Mouse (Mus musculus) megakaryocyte, embryonic 14.5 days (primary cell): Measurements from ENCODE around the gene Vmac. TPM values are rescaled to one million over a fixed set of nuclear protein-coding genes. Genes with fewer than 3 reads are reported as not detected.
A peak's percentile ranks its signal among the peaks of the same experiment; 100 is the strongest.

Experiments
- H3K27me3 ChIP-seq: replicated peaks from 2 replicates; pipeline ENCODE3; 2012; ENCODE audit warnings: inconsistent platforms
- H3K36me3 ChIP-seq: replicated peaks from 2 replicates; pipeline ENCODE3; 2012; ENCODE audit warnings: low read length, inconsistent platforms, mixed read lengths
- H3K4me1 ChIP-seq: 2 replicates; pipeline ENCODE4 v1.6.1; 2012; ENCODE audit warnings: inconsistent platforms
- H3K4me3 ChIP-seq: replicated peaks from 2 replicates; pipeline ENCODE3; 2012; ENCODE audit warnings: moderate library complexity, mild to moderate bottlenecking, inconsistent platforms
- H3K9me3 ChIP-seq: 2 replicates; pipeline ENCODE4 v1.6.1; 2012; ENCODE audit warnings: inconsistent platforms
- FLI1 ChIP-seq: IDR thresholded peaks from 2 replicates; pipeline ENCODE4 v1.6.1; 2012; ENCODE audit warnings: low read length, inconsistent platforms, mixed read lengths
- GATA1 ChIP-seq: IDR thresholded peaks from 3 replicates; pipeline ENCODE4 v1.6.1; 2012; ENCODE audit warnings: mixed read lengths, low read length, inconsistent platforms, borderline replicate concordance
- polyA plus RNA-seq: library from polyadenylated mRNA; stranded (reverse); fragments of >175 nt; gene quantifications from 2 replicates; pipeline ENCODE4 v1.2.3, GENCODE M21; 2012; ENCODE audit warnings: low replicate concordance; ENCODE audit not compliant: insufficient read depth

Gene Vmac
- polyA plus RNA-seq, 1 experiment, result 14.9 TPM

DNA sequence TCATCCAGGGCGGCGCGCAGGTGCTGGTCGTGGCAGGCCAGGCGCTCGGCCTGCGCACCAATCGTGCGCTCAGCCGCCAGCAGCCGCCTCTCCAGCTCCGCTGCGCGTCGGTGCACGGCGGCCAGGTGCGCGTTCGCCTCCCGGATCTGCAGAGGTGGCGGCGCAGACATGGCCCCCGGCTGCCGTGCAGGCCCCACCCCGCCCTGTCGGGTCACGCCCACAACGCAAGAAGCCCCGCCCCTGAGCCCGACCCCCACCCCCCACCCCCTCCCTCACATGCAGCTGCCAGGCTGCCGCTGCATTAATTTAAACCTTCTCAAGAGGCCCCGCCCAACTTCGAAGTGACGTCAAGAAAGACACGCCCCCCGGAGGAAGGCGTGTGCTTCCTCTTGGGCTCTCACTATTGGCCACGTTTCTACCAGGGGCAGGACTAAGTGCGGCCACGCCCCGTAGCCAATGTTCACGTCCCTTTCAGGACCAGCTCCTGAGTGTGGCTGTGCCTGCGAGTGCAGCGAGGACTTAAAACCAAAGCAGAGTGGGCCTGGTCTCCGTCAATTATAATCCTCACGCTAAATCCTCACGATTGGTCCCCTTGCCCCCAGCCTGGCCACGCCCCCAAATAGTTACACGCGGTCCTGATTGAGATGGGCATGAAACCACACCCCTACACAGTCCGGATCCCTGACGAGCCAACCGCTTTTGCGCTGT lies 1.0 kb downstream of the Vmac start:
- H3K4me1 ChIP-seq, result peaks cover 57% of the 10 kb centered on the region
- H3K36me3 ChIP-seq, result peaks cover 58% of the 10 kb centered on the region

DNA sequence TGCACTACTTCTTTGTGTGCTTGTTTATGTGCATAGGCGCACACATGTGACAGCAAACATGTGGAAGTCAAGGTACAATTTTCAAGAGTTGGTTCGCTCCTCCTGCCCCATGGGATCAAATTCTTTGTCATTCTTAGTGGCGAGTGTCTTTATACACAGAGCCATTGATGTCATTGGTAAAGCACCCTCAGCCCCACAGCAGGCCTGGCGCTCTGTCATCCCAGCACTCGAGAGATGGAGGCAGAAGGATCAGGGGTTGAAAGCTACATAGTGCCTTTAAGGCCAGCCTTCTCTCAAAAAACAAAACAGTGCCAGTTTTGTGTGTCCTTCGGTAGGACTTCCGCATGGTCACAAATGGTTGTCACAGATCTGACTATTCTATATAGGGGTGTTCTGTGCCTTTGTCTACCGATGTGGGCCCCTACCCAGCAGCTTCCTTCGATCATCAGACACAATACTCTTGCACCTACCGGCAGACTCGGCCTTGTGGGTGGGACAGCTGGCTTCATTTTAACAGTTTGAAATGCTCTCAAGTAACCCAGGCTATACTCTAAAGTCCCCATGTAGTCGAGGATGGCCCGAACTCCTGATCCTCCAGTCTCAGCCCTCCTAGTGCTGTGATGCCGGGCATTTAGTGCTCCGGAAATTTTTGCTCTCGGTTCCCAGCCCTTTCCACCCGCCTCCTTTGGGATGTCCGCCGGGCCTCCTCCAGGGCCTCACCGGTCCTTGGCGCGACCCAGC lies 1.7 kb downstream of the Vmac start:
- peaks cover 58% of the 10 kb centered on the region for H3K4me1 ChIP-seq
- TF ChIP-seq FLI1 (no peak), GATA1 (no peak)
- H3K27me3 ChIP-seq, result no peaks in the 10 kb centered on the region
- H3K9me3 ChIP-seq, result no peaks in the 10 kb centered on the region
- peak overlapping the region; percentile 100 for H3K4me3 ChIP-seq
- H3K36me3 ChIP-seq, result peaks cover 58% of the 10 kb centered on the region

More for the DNA sequence above, 1.0 kb downstream of the Vmac start:
- TF ChIP-seq FLI1 (no peak), GATA1 (no peak)
- no peaks in the 10 kb centered on the region for H3K27me3 ChIP-seq
- peak overlapping the region; percentile 100 for H3K4me3 ChIP-seq
- H3K9me3 ChIP-seq, result no peaks in the 10 kb centered on the region

DNA sequence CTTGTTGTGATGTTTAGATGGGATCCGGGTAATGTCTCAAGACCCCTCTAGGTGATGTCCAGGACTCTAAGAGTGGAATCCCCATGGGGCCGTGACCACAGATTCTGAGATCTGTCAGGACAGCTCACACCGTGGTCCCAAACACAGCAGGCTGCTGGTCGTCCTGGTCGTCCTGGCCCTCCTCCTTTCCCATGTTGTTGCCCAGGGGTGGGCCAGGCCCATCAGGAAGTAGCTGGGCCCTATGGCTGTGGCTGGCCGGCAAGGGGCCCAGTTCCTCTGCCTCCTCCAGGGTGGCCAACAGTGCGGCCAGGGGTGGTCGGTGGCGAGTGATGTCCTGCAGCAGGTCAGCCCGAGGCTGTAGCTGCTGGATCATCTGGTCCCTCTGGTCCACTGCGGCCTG lies 2.5 kb downstream of the Vmac start:
- Histone ChIP-seq H3K4me3 (peak overlapping the region; percentile 3), H3K27me3 (no peaks in the 10 kb centered on the region), H3K36me3 (peaks cover 58% of the 10 kb centered on the region), H3K4me1 (peaks cover 56% of the 10 kb centered on the region), H3K9me3 (no peaks in the 10 kb centered on the region)
- no peak for TF ChIP-seq FLI1
- TF ChIP-seq GATA1, result no peak

DNA sequence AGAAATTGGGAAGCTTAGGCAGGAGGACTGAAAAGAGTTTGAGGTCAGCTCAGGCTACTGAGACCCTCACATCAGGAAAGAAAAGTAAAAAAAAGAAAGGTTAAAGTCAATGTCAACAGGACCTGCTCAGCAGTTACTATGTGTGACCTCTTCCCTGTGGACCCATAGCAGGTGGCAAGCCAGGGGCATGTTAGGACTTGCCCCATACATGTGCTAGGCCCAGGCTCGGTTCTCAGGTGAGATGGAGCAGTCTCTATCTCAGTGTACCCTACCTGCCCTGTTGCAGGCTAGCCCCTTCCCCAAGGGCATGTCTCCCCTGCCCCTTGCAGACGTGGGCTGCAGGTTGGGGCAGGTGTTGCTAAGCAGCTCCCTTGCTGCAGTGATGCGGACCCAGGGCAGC lies 8.1 kb downstream of the Vmac start:
- TF ChIP-seq FLI1 (no peak), GATA1 (no peak)
- Histone ChIP-seq H3K9me3 (no peaks in the 10 kb centered on the region), H3K27me3 (no peaks in the 10 kb centered on the region), H3K4me1 (peaks cover 51% of the 10 kb centered on the region), H3K4me3 (no peak overlapping the region), H3K36me3 (peaks cover 97% of the 10 kb centered on the region)

DNA sequence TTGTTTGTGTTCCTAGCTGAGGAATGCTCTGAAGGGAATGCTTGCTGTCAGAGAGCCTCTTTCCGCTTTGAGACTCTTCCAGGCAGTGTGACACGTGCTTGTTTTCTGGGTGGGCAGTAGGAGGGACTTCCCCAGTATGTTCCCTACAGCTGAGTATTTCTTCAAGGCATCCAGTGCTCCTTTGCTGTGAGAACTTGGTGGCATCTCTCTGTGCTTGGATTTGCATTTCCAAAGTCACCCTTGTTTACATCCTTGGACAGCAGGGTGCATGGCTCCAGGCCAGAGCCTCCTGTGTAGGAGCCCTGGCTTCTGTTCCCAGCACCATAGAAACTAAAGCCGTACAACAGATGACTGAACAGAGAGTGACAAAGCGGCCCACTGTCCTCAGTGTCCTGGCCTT lies 9.1 kb downstream of the Vmac start:
- Histone ChIP-seq H3K36me3 (peaks cover 98% of the 10 kb centered on the region), H3K9me3 (no peaks in the 10 kb centered on the region), H3K27me3 (no peaks in the 10 kb centered on the region), H3K4me1 (peaks cover 42% of the 10 kb centered on the region), H3K4me3 (no peak overlapping the region)
- TF ChIP-seq FLI1 (no peak), GATA1 (no peak)

DNA sequence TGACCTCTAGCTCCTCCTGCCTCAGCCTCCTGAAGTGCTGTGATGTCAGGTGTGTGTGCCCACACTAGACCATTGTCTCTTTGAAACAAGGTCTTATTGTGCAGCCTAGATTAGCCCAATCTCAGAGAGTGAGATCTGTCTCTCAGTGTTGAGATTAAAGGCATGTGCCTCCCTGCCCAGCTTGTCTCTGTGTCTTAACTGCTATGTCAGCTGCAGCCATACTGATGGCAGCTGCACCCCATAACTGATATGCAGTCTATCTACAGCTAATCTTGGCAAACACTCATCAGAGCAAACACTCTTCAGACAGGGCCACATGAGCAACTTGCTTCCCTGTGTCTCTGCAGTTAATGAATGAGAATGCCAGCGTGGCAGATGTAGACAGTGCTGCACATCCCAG lies 11.3 kb downstream of the Vmac start:
- Histone ChIP-seq H3K4me1 (peaks cover 37% of the 10 kb centered on the region), H3K36me3 (peaks cover 98% of the 10 kb centered on the region)
- no peak for TF ChIP-seq FLI1
- no peak for TF ChIP-seq GATA1

DNA sequence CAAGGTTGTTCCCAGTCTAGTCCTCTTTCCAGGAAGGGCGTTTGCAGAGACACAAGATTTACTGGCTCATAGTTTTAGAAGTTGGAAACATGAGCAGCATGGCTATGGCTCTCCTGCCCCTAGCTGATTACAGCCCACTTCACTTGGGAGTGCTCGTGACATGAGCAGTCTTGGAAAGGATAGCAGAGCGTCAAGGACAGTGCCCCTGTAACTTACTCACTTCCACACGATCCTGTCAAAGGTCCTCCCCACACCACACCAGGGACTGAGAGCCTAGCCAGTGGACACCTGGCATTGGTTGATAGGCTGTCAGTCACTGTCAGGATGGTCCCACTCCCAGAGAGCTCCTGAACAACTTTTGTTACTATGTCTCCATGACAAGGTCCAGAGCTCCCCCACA lies 14.8 kb downstream of the Vmac start:
- H3K9me3 ChIP-seq, result no peaks in the 10 kb centered on the region
- peaks cover 23% of the 10 kb centered on the region for H3K4me1 ChIP-seq
- no peak overlapping the region for H3K4me3 ChIP-seq
- no peaks in the 10 kb centered on the region for H3K27me3 ChIP-seq
- TF ChIP-seq FLI1 (no peak), GATA1 (no peak)
- H3K36me3 ChIP-seq, result peaks cover 98% of the 10 kb centered on the region

More for the DNA sequence above, 11.3 kb downstream of the Vmac start:
- Histone ChIP-seq H3K4me3 (no peak overlapping the region), H3K9me3 (no peaks in the 10 kb centered on the region), H3K27me3 (no peaks in the 10 kb centered on the region)

DNA sequence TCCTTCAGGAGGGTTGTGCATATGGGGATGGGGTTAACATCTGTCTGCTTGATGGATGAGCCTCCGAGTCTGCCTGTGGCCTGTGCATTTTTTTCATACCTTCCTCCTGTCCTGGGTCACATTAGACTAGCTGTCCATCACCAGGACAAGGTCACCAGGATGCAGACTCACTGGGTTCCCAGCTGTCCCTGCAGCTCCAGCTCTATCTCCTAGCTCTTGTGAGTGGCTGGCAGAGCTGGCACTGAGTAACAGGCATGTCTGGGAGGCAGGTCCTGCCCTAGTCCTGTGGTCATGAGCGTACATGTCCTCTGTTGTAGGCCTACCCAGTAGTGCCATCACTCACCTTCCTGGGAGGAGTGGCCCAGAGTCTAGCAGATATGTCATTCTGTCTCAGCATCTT lies 17.4 kb downstream of the Vmac start:
- Histone ChIP-seq H3K4me1 (peaks cover 3% of the 10 kb centered on the region; the same call in 1 of the 2 replicates), H3K27me3 (no peaks in the 10 kb centered on the region), H3K36me3 (peaks cover 98% of the 10 kb centered on the region), H3K4me3 (no peak overlapping the region), H3K9me3 (no peaks in the 10 kb centered on the region)
- TF ChIP-seq GATA1, result no peak
- no peak for TF ChIP-seq FLI1

DNA sequence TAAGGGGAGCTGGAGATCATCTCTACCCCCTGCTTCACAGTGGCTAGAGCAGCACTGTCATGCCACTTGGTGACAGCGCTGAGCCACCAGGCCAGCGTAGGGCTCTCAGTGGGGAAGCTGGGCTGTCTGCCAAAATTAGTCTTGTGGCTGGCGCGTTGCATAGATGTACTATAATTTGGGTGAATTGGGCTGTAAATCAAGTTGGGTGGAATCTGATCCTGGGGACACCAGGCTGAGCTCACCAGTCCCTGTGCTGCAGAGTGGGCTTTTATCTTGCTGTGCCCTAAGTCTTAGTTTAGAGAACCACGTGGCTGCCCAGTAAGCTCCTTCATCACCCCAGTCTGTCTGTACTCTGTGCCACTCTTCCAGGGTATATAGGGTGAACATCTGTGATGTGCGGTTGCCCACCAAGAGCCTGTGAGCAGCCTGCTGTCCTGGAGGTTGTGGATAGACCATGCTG lies 23.9 kb downstream of the Vmac start:
- TF ChIP-seq FLI1 (no peak), GATA1 (no peak)
- Histone ChIP-seq H3K36me3 (peaks cover 98% of the 10 kb centered on the region), H3K9me3 (no peaks in the 10 kb centered on the region), H3K4me3 (no peak overlapping the region), H3K4me1 (peaks cover 42% of the 10 kb centered on the region), H3K27me3 (no peaks in the 10 kb centered on the region)

DNA sequence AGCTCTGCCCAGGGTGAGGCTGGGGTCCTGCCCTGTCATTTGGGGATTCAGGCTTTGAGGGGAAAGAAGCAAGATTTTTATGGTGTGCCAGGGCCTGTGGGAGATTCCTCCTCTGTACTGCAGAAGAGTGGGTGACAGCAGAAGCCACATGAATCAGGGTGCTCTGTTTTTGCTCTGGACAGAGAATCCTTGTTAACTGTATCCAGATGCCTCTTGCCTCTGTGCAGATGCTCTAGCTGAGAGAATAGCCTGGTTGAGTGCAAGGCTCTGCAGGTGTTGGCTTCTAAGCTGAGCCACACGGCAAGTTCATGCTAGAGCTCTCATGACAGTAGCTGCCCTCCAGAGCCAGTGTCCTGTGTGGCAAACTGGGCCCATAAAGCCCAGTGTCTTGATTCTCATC lies 24.4 kb downstream of the Vmac start:
- Histone ChIP-seq H3K27me3 (no peaks in the 10 kb centered on the region), H3K4me3 (peak overlapping the region; percentile 12), H3K9me3 (no peaks in the 10 kb centered on the region), H3K36me3 (peaks cover 98% of the 10 kb centered on the region), H3K4me1 (peaks cover 47% of the 10 kb centered on the region)
- TF ChIP-seq GATA1, result no peak
- no peak for TF ChIP-seq FLI1
